Mouse (Mus musculus): Measurements from ENCODE around the gene Rgs7.

- no peak for TF ChIP-seq CTCF (IDR thresholded peaks at IDR 0.05; ENCODE audit: extremely low read depth, insufficient read length, insufficient replicate concordance, low read depth, low read length)
- TF ChIP-seq POLR2A (IDR thresholded peaks at IDR 0.05; ENCODE audit: low read depth, low read length) = no peak
These were observed 159.1 kb downstream of the Rgs7 start for GRCm38 (mm10) chr1:175333041-175333854.
